Mouse (Mus musculus) hindbrain, embryonic 12.5 days (tissue): Measurements from ENCODE around the gene Aaas. TPM values are rescaled to one million over a fixed set of nuclear protein-coding genes. Genes with fewer than 3 reads are reported as not detected.

Experiments
- polyA plus RNA-seq: library from polyadenylated mRNA; unstranded; fragments of >200 nt; fragmentation: Nextera tagmentation; extraction: Ambion mirVana; gene quantifications from 2 replicates; pipeline ENCODE4 v1.2.1, GENCODE M21; 2016

Aaas gene
- polyA plus RNA-seq, 1 experiment from 2014 or later = 60.9 TPM

Other genes with a start within 250 kb of the Aaas start
- 28.1 and 29.2 TPM in 2 replicates for gene Spryd3, start 214.5 kb downstream of the Aaas start, polyA plus RNA-seq
- 0.42 TPM in 1 of 2 replicates, not detected in the other for gene Igfbp6, start 206.4 kb downstream of the Aaas start, polyA plus RNA-seq
- gene Soat2, start 200.2 kb downstream of the Aaas start, polyA plus RNA-seq = 0.09 TPM in 1 of 2 replicates, not detected in the other
- 111 and 113 TPM in 2 replicates for gene Zfp740, start 147.5 kb downstream of the Aaas start, polyA plus RNA-seq
- 49.3 and 53.5 TPM in 2 replicates for gene Csad, start 146.0 kb downstream of the Aaas start, polyA plus RNA-seq
- gene Itgb7, start 118.8 kb downstream of the Aaas start, polyA plus RNA-seq = 1.1 and 2.2 TPM in 2 replicates
- 42.2 and 45.6 TPM in 2 replicates for gene Rarg, start 93.3 kb downstream of the Aaas start, polyA plus RNA-seq
- 0.30 and 0.49 TPM in 2 replicates for gene Gm9918, start 80.2 kb downstream of the Aaas start, polyA plus RNA-seq
- gene Mfsd5, start 71.3 kb downstream of the Aaas start, polyA plus RNA-seq = 54.2 and 54.9 TPM in 2 replicates
- gene Espl1, start 54.5 kb downstream of the Aaas start, polyA plus RNA-seq = 26.7 and 27.3 TPM in 2 replicates
- 331 and 402 TPM in 2 replicates for gene Pfdn5, start 24.7 kb downstream of the Aaas start, polyA plus RNA-seq
- 78.4 and 90.8 TPM in 2 replicates for gene Myg1, start 19.1 kb downstream of the Aaas start, polyA plus RNA-seq
- 1.9 and 2.1 TPM in 2 replicates for gene Sp7, start 16.4 kb upstream of the Aaas start, polyA plus RNA-seq
- 9.1 and 9.3 TPM in 2 replicates for gene Sp1, start 55.4 kb upstream of the Aaas start, polyA plus RNA-seq
- 0.23 TPM in 1 of 2 replicates, not detected in the other for gene Amhr2, start 94.6 kb upstream of the Aaas start, polyA plus RNA-seq
- gene Prr13, start 108.3 kb upstream of the Aaas start, polyA plus RNA-seq = 89.7 and 91.3 TPM in 2 replicates
- 153 and 161 TPM in 2 replicates for gene Pcbp2, start 119.8 kb upstream of the Aaas start, polyA plus RNA-seq
- gene Gm10337, start 153.0 kb upstream of the Aaas start, polyA plus RNA-seq = 4.3 and 6.6 TPM in 2 replicates
- 45.5 and 46.0 TPM in 2 replicates for gene Map3k12, start 166.3 kb upstream of the Aaas start, polyA plus RNA-seq
- gene Tarbp2, start 167.4 kb upstream of the Aaas start, polyA plus RNA-seq = 93.0 and 94.0 TPM in 2 replicates
- gene Npff, start 174.2 kb upstream of the Aaas start, polyA plus RNA-seq = 3.6 and 4.3 TPM in 2 replicates